ENCODE assay signal across 12 mouse cellular contexts in genomic region chr14:45983206-45983857, GRCm38 (mm10).
A peak's percentile ranks its signal among the peaks of the same experiment; 100 is the strongest.
DNase-seq lines count a peak whose midpoint lies in the region; ATAC-seq and TF ChIP-seq lines count a peak whose summit lies in the region.
"Had no signal": no experiment of that assay in that cellular context is flagged by ENCODE, and none has a peak within 500 bp of the region (broad histone marks: within the 10 kb centered on the region; RNA-seq: fewer than 3 reads in every experiment).

No protein-coding gene starts in this region.

- H3K27me3 ChIP-seq in heart, adult 2 months (ENCODE audit: control insufficient read depth, insufficient read depth, low read length) = no peaks in the 10 kb centered on the region
- no peaks in the 10 kb centered on the region for H3K27me3 ChIP-seq in liver, embryonic 14.5 days (ENCODE audit: control insufficient read depth, insufficient read depth, low read length)
- H3K27me3 ChIP-seq in forebrain, embryonic 15.5 days = no peaks in the 10 kb centered on the region

- H3K9ac ChIP-seq in heart, adult 2 months (ENCODE audit: low read depth, low read length) = no peak overlapping the region
- no peak overlapping the region for H3K9ac ChIP-seq in liver, embryonic 14.5 days (replicated peaks)
- no peak overlapping the region for H3K9ac ChIP-seq in forebrain, embryonic 15.5 days (replicated peaks)

- no peaks in the 10 kb centered on the region for H3K36me3 ChIP-seq in heart, adult 2 months (ENCODE audit: control insufficient read depth, insufficient read depth, low read length)
- no peaks in the 10 kb centered on the region for H3K36me3 ChIP-seq in liver, embryonic 14.5 days (replicated peaks; ENCODE audit: control insufficient read depth, insufficient read depth, low read depth)
- H3K36me3 ChIP-seq in forebrain, embryonic 15.5 days = no peaks in the 10 kb centered on the region

- TF ChIP-seq CTCF in heart, adult 2 months (IDR thresholded peaks at IDR 0.05) = no peak
- TF ChIP-seq CTCF in liver, embryonic 14.5 days (IDR thresholded peaks at IDR 0.05; ENCODE audit: low read depth) = no peak

- peak; percentile 52; the same call in 1 of the 2 replicates for ATAC-seq in liver, embryonic 14.5 days (ENCODE audit: insufficient read depth)
- ATAC-seq in forebrain, embryonic 15.5 days (replicated peaks) = no peak
- ATAC-seq: activated CD4-positive, CD25-positive, alpha-beta regulatory T cell, adult 4 months; hindbrain, embryonic 16.5 days had no signal

- DNase-seq in heart, adult 8-10 months (ENCODE audit: low spot score) = peak; percentile 9
- DNase-seq in heart, adult 2 months = no peak
- DNase-seq in fibroblast of lung, adult 2 months (ENCODE audit: low read depth) = peak; percentile 27
- no peak for DNase-seq in liver, embryonic 14.5 days (ENCODE audit: low read depth in 3 of 3, low spot score in 3 of 3)
- DNase-seq in lung, postnatal 25 days (ENCODE audit: low spot score) = peak; percentile 82
- no peak for DNase-seq in right cerebral cortex, postnatal 25 days
- no peak for DNase-seq in thymus, postnatal 36 days
- DNase-seq: cerebellum, adult 8-10 months; kidney, postnatal 4 days had no signal

- WGBS in heart, adult 2 months = 76% methylated on average over 7 of the region's 7 CpGs
- WGBS in liver, embryonic 14.5 days (ENCODE audit: insufficient replicate concordance) = 58% methylated on average over 7 of the region's 7 CpGs
- WGBS in forebrain, embryonic 15.5 days = 80% methylated on average over 7 of the region's 7 CpGs

- no peak overlapping the region for H3K4me2 ChIP-seq in liver, embryonic 14.5 days (ENCODE audit: low read depth)
- no peak overlapping the region for H3K4me2 ChIP-seq in forebrain, embryonic 15.5 days (replicated peaks)

- no peaks in the 10 kb centered on the region for H3K79me2 ChIP-seq in heart, adult 2 months (replicated peaks; ENCODE audit: control insufficient read depth, insufficient read depth, low read length)

- no peak overlapping the region for H3K27ac ChIP-seq in heart, adult 2 months
- no peak overlapping the region for H3K27ac ChIP-seq in liver, embryonic 14.5 days
- H3K27ac ChIP-seq in forebrain, embryonic 15.5 days (replicated peaks) = no peak overlapping the region

- H3K4me3 ChIP-seq in heart, adult 2 months = no peak overlapping the region
- no peak overlapping the region for H3K4me3 ChIP-seq in liver, embryonic 14.5 days (ENCODE audit: insufficient read depth in 1 of 2, low read depth in 2 of 2, low read length in 2 of 2)
- no peak overlapping the region for H3K4me3 ChIP-seq in forebrain, embryonic 15.5 days

- no peak for TF ChIP-seq POLR2A in heart, adult 2 months (IDR thresholded peaks at IDR 0.05; ENCODE audit: insufficient read depth, low read depth, low read length)

- no peak for TF ChIP-seq EP300 in heart, adult 2 months (IDR thresholded peaks at IDR 0.05; ENCODE audit: insufficient read depth, low read depth, low read length)
- no peak for TF ChIP-seq EP300 in liver, embryonic 14.5 days (IDR thresholded peaks at IDR 0.05; ENCODE audit: low read depth)

- intact Hi-C loops in heart, adult 2 months (cut with DNase I) = loop anchor here (10.0 kb wide), 1 partner anchor 109 kb away; no protein-coding TSS in a partner anchor

- no peaks in the 10 kb centered on the region for H3K9me3 ChIP-seq in liver, embryonic 14.5 days (ENCODE audit: control insufficient read depth, low read length)
- H3K9me3 ChIP-seq in forebrain, embryonic 15.5 days = no peaks in the 10 kb centered on the region

- no peaks in the 10 kb centered on the region for H3K4me1 ChIP-seq in heart, adult 2 months (ENCODE audit: control insufficient read depth, insufficient read depth, low read length)
- no peaks in the 10 kb centered on the region; a peak in 1 of 4 replicates for H3K4me1 ChIP-seq in liver, embryonic 14.5 days (replicated peaks; ENCODE audit: control insufficient read depth in 2 of 2, insufficient read depth in 2 of 2, low read length in 1 of 2)
- no peaks in the 10 kb centered on the region for H3K4me1 ChIP-seq in forebrain, embryonic 15.5 days

Comparison
In these comparisons a context has a peak if more than half of its experiments do, and no peak if none do; other contexts are left out.
1. DNase-seq: peak in heart, adult 8-10 months (single experiment), fibroblast of lung, adult 2 months (single experiment) and lung, postnatal 25 days (single experiment); none in heart, adult 2 months (0 of 2), liver, embryonic 14.5 days (0 of 3), right cerebral cortex, postnatal 25 days (single experiment) and thymus, postnatal 36 days (0 of 2).